Mouse (Mus musculus): ENCODE results near the gene Xrra1. TPM values are rescaled to one million over a fixed set of nuclear protein-coding genes. Genes with fewer than 3 reads are reported as not detected.

Xrra1 gene
- polyA plus RNA-seq, 1 experiment from 2014 or later, result 0.67 TPM

GRCm38 (mm10) chr7:99962536-99963236 is 103.8 kb downstream of the Xrra1 start:
- H3K4me2 ChIP-seq (ENCODE audit: low read depth, low read length), result no peak overlapping the region

GRCm38 (mm10) chr7:99963237-99963860 is 104.4 kb downstream of the Xrra1 start:
- 76% methylated on average over 3 of the region's 3 CpGs for WGBS

More at GRCm38 (mm10) chr7:99962536-99963236, 103.8 kb downstream of the Xrra1 start:
- Histone ChIP-seq H3K27me3 (ENCODE audit: control insufficient read depth, insufficient read depth, low read length) (no peaks in the 10 kb centered on the region), H3K36me3 (ENCODE audit: control insufficient read depth, insufficient read depth, low read length) (no peaks in the 10 kb centered on the region), H3K4me3 (ENCODE audit: low read depth, low read length) (no peak overlapping the region), H3K9ac (replicated peaks; ENCODE audit: low read depth, low read length) (no peak overlapping the region), H3K27ac (ENCODE audit: low read depth, low read length) (no peak overlapping the region), H3K9me3 (ENCODE audit: control insufficient read depth, low read length) (no peaks in the 10 kb centered on the region), H3K4me1 (ENCODE audit: control insufficient read depth, insufficient read depth, low read length) (peaks cover 36% of the 10 kb centered on the region)
- WGBS, result 62% methylated on average over 8 of the region's 8 CpGs
- ATAC-seq (ENCODE audit: low read depth), result no peak

GRCm38 (mm10) chr7:99965020-99965841 is 106.3 kb downstream of the Xrra1 start:
- H3K4me1 ChIP-seq (ENCODE audit: control insufficient read depth, insufficient read depth, low read length), result peaks cover 47% of the 10 kb centered on the region
- ATAC-seq (ENCODE audit: low read depth), result peak; percentile 84
- H3K27me3 ChIP-seq (ENCODE audit: control insufficient read depth, insufficient read depth, low read length), result no peaks in the 10 kb centered on the region
- 6% methylated on average over 9 of the region's 9 CpGs for WGBS
- H3K4me3 ChIP-seq (ENCODE audit: low read depth, low read length), result no peak overlapping the region
- peak overlapping the region; percentile 80 for H3K27ac ChIP-seq (ENCODE audit: low read depth, low read length)
- H3K4me2 ChIP-seq (ENCODE audit: low read depth, low read length), result peak overlapping the region; percentile 40
- H3K36me3 ChIP-seq (ENCODE audit: control insufficient read depth, insufficient read depth, low read length), result no peaks in the 10 kb centered on the region
- H3K9me3 ChIP-seq (ENCODE audit: control insufficient read depth, low read length), result no peaks in the 10 kb centered on the region
- H3K9ac ChIP-seq (replicated peaks; ENCODE audit: low read depth, low read length), result peak overlapping the region; percentile 32

More at GRCm38 (mm10) chr7:99963237-99963860, 104.4 kb downstream of the Xrra1 start:
- Histone ChIP-seq H3K9me3 (ENCODE audit: control insufficient read depth, low read length) (no peaks in the 10 kb centered on the region), H3K4me2 (ENCODE audit: low read depth, low read length) (no peak overlapping the region), H3K4me3 (ENCODE audit: low read depth, low read length) (no peak overlapping the region), H3K27me3 (ENCODE audit: control insufficient read depth, insufficient read depth, low read length) (no peaks in the 10 kb centered on the region), H3K4me1 (ENCODE audit: control insufficient read depth, insufficient read depth, low read length) (peaks cover 39% of the 10 kb centered on the region), H3K27ac (ENCODE audit: low read depth, low read length) (no peak overlapping the region), H3K36me3 (ENCODE audit: control insufficient read depth, insufficient read depth, low read length) (no peaks in the 10 kb centered on the region), H3K9ac (replicated peaks; ENCODE audit: low read depth, low read length) (no peak overlapping the region)
- ATAC-seq (ENCODE audit: low read depth), result no peak

- Histone ChIP-seq H3K27ac (ENCODE audit: low read depth, low read length) (peak overlapping the region; percentile 72), H3K36me3 (ENCODE audit: control insufficient read depth, insufficient read depth, low read length) (no peaks in the 10 kb centered on the region), H3K9me3 (ENCODE audit: control insufficient read depth, low read length) (no peaks in the 10 kb centered on the region), H3K9ac (replicated peaks; ENCODE audit: low read depth, low read length) (no peak overlapping the region), H3K4me1 (ENCODE audit: control insufficient read depth, insufficient read depth, low read length) (peaks cover 49% of the 10 kb centered on the region), H3K4me3 (ENCODE audit: low read depth, low read length) (no peak overlapping the region), H3K4me2 (ENCODE audit: low read depth, low read length) (no peak overlapping the region), H3K27me3 (ENCODE audit: control insufficient read depth, insufficient read depth, low read length) (no peaks in the 10 kb centered on the region)
- no peak; the same call in 1 of the 2 replicates for ATAC-seq (ENCODE audit: low read depth)
- 23% methylated on average over 9 of the region's 9 CpGs for WGBS
These were observed 107.2 kb downstream of the Xrra1 start for GRCm38 (mm10) chr7:99966011-99966721.

Other genes with a start within 250 kb of the Xrra1 start
- gene Tpbgl, start 232.0 kb upstream of the Xrra1 start, polyA plus RNA-seq (2014; fragmentation: Nextera tagmentation; extraction: Ambion mirVana), result 1.8 and 3.5 TPM in 2 replicates
- gene Slco2b1, start 147.8 kb upstream of the Xrra1 start, polyA plus RNA-seq (2014; fragmentation: Nextera tagmentation; extraction: Ambion mirVana), result 3.4 and 5.5 TPM in 2 replicates
- gene Olfr520, start 128.8 kb upstream of the Xrra1 start, polyA plus RNA-seq (2014; fragmentation: Nextera tagmentation; extraction: Ambion mirVana), result not detected in 2 replicates
- gene Olfr521, start 95.6 kb upstream of the Xrra1 start, polyA plus RNA-seq (2014; fragmentation: Nextera tagmentation; extraction: Ambion mirVana), result not detected in 2 replicates
- gene Neu3, start 30.7 kb upstream of the Xrra1 start, polyA plus RNA-seq (2014; fragmentation: Nextera tagmentation; extraction: Ambion mirVana), result 2.1 and 2.4 TPM in 2 replicates
- 245 and 262 TPM in 2 replicates for gene Spcs2, start 4.3 kb downstream of the Xrra1 start, polyA plus RNA-seq (2014; fragmentation: Nextera tagmentation; extraction: Ambion mirVana)
- gene Rnf169, start 121.3 kb downstream of the Xrra1 start, polyA plus RNA-seq (2014; fragmentation: Nextera tagmentation; extraction: Ambion mirVana), result 6.2 and 7.2 TPM in 2 replicates
- gene Chrdl2, start 147.1 kb downstream of the Xrra1 start, polyA plus RNA-seq (2014; fragmentation: Nextera tagmentation; extraction: Ambion mirVana), result 0.54 and 0.72 TPM in 2 replicates

Measured in neural tube, embryonic 14.5 days (tissue).